Mouse (Mus musculus): ENCODE data around the gene Nab1. TPM values are rescaled to one million over a fixed set of nuclear protein-coding genes. Genes with fewer than 3 reads are reported as not detected.

The Nab1 gene
- polyA plus RNA-seq, 1 experiment from 2014 or later = 4.5 TPM

GRCm38 (mm10) chr1:52506211-52506610 is 5.7 kb upstream of the Nab1 start:
- 61% methylated on average over 1 of the region's 1 CpGs for WGBS
- H3K27ac ChIP-seq (replicated peaks) = no peak overlapping the region
- peaks cover 4% of the 10 kb centered on the region; the same call in 1 of the 2 replicates for H3K27me3 ChIP-seq (replicated peaks; ENCODE audit: low read depth, poor library complexity, severe bottlenecking)
- no peak for DNase-seq (ENCODE audit: low spot score)
- no peaks in the 10 kb centered on the region for H3K9me3 ChIP-seq
- no peaks in the 10 kb centered on the region for H3K4me1 ChIP-seq
- H3K4me3 ChIP-seq = no peak overlapping the region
- no peaks in the 10 kb centered on the region for H3K36me3 ChIP-seq (replicated peaks)

GRCm38 (mm10) chr1:52502296-52502695 is 1.8 kb upstream of the Nab1 start:
- 75% methylated on average over 4 of the region's 4 CpGs for WGBS
- H3K4me1 ChIP-seq = peaks cover 4% of the 10 kb centered on the region; the same call in 1 of the 2 replicates
- H3K9me3 ChIP-seq = no peaks in the 10 kb centered on the region
- H3K36me3 ChIP-seq (replicated peaks) = no peaks in the 10 kb centered on the region
- H3K4me3 ChIP-seq = no peak overlapping the region
- H3K27ac ChIP-seq (replicated peaks) = no peak overlapping the region
- peaks cover 16% of the 10 kb centered on the region for H3K27me3 ChIP-seq (replicated peaks; ENCODE audit: low read depth, poor library complexity, severe bottlenecking)
- DNase-seq (ENCODE audit: low spot score) = no peak

- Histone ChIP-seq H3K27me3 (replicated peaks; ENCODE audit: low read depth, poor library complexity, severe bottlenecking) (peaks cover 16% of the 10 kb centered on the region), H3K27ac (replicated peaks) (no peak overlapping the region), H3K4me3 (no peak overlapping the region), H3K4me1 (peaks cover 4% of the 10 kb centered on the region; the same call in 1 of the 2 replicates), H3K36me3 (replicated peaks) (no peaks in the 10 kb centered on the region), H3K9me3 (no peaks in the 10 kb centered on the region)
- no peak for DNase-seq (ENCODE audit: low spot score)
- WGBS = 67% methylated on average over 10 of the region's 10 CpGs
Measured at GRCm38 (mm10) chr1:52501688-52502133, 1.2 kb upstream of the Nab1 start.

GRCm38 (mm10) chr1:52501090-52501489 is 611 bp upstream of the Nab1 start:
- Histone ChIP-seq H3K27me3 (replicated peaks; ENCODE audit: low read depth, poor library complexity, severe bottlenecking) (peaks cover 16% of the 10 kb centered on the region), H3K4me1 (peaks cover 4% of the 10 kb centered on the region; the same call in 1 of the 2 replicates), H3K9me3 (no peaks in the 10 kb centered on the region), H3K27ac (replicated peaks) (no peak overlapping the region), H3K36me3 (replicated peaks) (no peaks in the 10 kb centered on the region), H3K4me3 (peak overlapping the region; percentile 81; the same call in 1 of the 2 replicates)
- DNase-seq (ENCODE audit: low spot score) = no peak
- WGBS = 73% methylated on average over 1 of the region's 1 CpGs

GRCm38 (mm10) chr1:52499601-52500313 is 722 bp downstream of the Nab1 start:
- Histone ChIP-seq H3K4me1 (peaks cover 4% of the 10 kb centered on the region; the same call in 1 of the 2 replicates), H3K27me3 (replicated peaks; ENCODE audit: low read depth, poor library complexity, severe bottlenecking) (peaks cover 16% of the 10 kb centered on the region), H3K36me3 (replicated peaks) (no peaks in the 10 kb centered on the region), H3K27ac (replicated peaks) (peak overlapping the region; percentile 87), H3K9me3 (no peaks in the 10 kb centered on the region), H3K4me3 (peak overlapping the region; percentile 81)
- peak; percentile 65 for DNase-seq (ENCODE audit: low spot score)
- under 1% methylated on average over 66 of the region's 68 CpGs for WGBS

- Histone ChIP-seq H3K27ac (replicated peaks) (no peak overlapping the region), H3K27me3 (replicated peaks; ENCODE audit: low read depth, poor library complexity, severe bottlenecking) (peaks cover 16% of the 10 kb centered on the region), H3K36me3 (replicated peaks) (no peaks in the 10 kb centered on the region), H3K4me3 (peak overlapping the region; percentile 81), H3K4me1 (peaks cover 4% of the 10 kb centered on the region; the same call in 1 of the 2 replicates), H3K9me3 (no peaks in the 10 kb centered on the region)
- whole genome bisulfite sequencing = 12% methylated on average over 6 of the region's 6 CpGs
- no peak for DNase-seq (ENCODE audit: low spot score)
Measured at GRCm38 (mm10) chr1:52498786-52499450, 1.6 kb downstream of the Nab1 start.

- no peak overlapping the region for H3K27ac ChIP-seq (replicated peaks)
- WGBS = 66% methylated on average over 7 of the region's 7 CpGs
- H3K27me3 ChIP-seq (replicated peaks; ENCODE audit: low read depth, poor library complexity, severe bottlenecking) = no peaks in the 10 kb centered on the region
- no peaks in the 10 kb centered on the region for H3K36me3 ChIP-seq (replicated peaks)
- H3K4me3 ChIP-seq = no peak overlapping the region
- H3K4me1 ChIP-seq = no peaks in the 10 kb centered on the region
- no peaks in the 10 kb centered on the region for H3K9me3 ChIP-seq
- no peak for DNase-seq (ENCODE audit: low spot score)
Measured at GRCm38 (mm10) chr1:52489538-52490181, 10.8 kb downstream of the Nab1 start.

GRCm38 (mm10) chr1:52484980-52485379 is 15.5 kb downstream of the Nab1 start:
- DNase-seq (ENCODE audit: low spot score) = no peak
- Histone ChIP-seq H3K27me3 (replicated peaks; ENCODE audit: low read depth, poor library complexity, severe bottlenecking) (no peaks in the 10 kb centered on the region), H3K36me3 (replicated peaks) (no peaks in the 10 kb centered on the region), H3K4me1 (no peaks in the 10 kb centered on the region), H3K4me3 (no peak overlapping the region), H3K27ac (replicated peaks) (no peak overlapping the region), H3K9me3 (no peaks in the 10 kb centered on the region)
- WGBS = 92% methylated on average over 4 of the region's 4 CpGs

GRCm38 (mm10) chr1:52474291-52474690 is 26.2 kb downstream of the Nab1 start:
- no peak overlapping the region for H3K27ac ChIP-seq (replicated peaks)
- WGBS = 86% methylated on average over 1 of the region's 1 CpGs
- H3K4me1 ChIP-seq = peaks cover 12% of the 10 kb centered on the region
- no peak for DNase-seq (ENCODE audit: low spot score)
- H3K4me3 ChIP-seq = no peak overlapping the region
- H3K36me3 ChIP-seq (replicated peaks) = peaks cover 7% of the 10 kb centered on the region; the same call in 1 of the 2 replicates
- no peaks in the 10 kb centered on the region for H3K27me3 ChIP-seq (replicated peaks; ENCODE audit: low read depth, poor library complexity, severe bottlenecking)
- peaks cover 3% of the 10 kb centered on the region; the same call in 1 of the 2 replicates for H3K9me3 ChIP-seq

- peaks cover 12% of the 10 kb centered on the region for H3K4me1 ChIP-seq
- WGBS = 50% methylated on average over 7 of the region's 7 CpGs
- DNase-seq (ENCODE audit: low spot score) = peak; percentile 39
- no peak overlapping the region for H3K27ac ChIP-seq (replicated peaks)
- no peak overlapping the region for H3K4me3 ChIP-seq
- H3K9me3 ChIP-seq = peaks cover 3% of the 10 kb centered on the region; the same call in 1 of the 2 replicates
- H3K36me3 ChIP-seq (replicated peaks) = peaks cover 7% of the 10 kb centered on the region; the same call in 1 of the 2 replicates
- H3K27me3 ChIP-seq (replicated peaks; ENCODE audit: low read depth, poor library complexity, severe bottlenecking) = no peaks in the 10 kb centered on the region
Measured at GRCm38 (mm10) chr1:52470811-52471489, 29.5 kb downstream of the Nab1 start.

- WGBS = 78% methylated on average over 4 of the region's 4 CpGs
- H3K4me1 ChIP-seq = peaks cover 12% of the 10 kb centered on the region
- peaks cover 7% of the 10 kb centered on the region; the same call in 1 of the 2 replicates for H3K36me3 ChIP-seq (replicated peaks)
- no peaks in the 10 kb centered on the region; the same call in 1 of the 2 replicates for H3K9me3 ChIP-seq
- H3K4me3 ChIP-seq = no peak overlapping the region
- H3K27ac ChIP-seq (replicated peaks) = no peak overlapping the region
- no peaks in the 10 kb centered on the region for H3K27me3 ChIP-seq (replicated peaks; ENCODE audit: low read depth, poor library complexity, severe bottlenecking)
- no peak for DNase-seq (ENCODE audit: low spot score)
Measured at GRCm38 (mm10) chr1:52470326-52470725, 30.2 kb downstream of the Nab1 start.

- H3K4me1 ChIP-seq = peaks cover 12% of the 10 kb centered on the region
- H3K4me3 ChIP-seq = no peak overlapping the region
- no peaks in the 10 kb centered on the region for H3K9me3 ChIP-seq
- WGBS = 94% methylated on average over 8 of the region's 8 CpGs
- DNase-seq (ENCODE audit: low spot score) = no peak
- no peak overlapping the region for H3K27ac ChIP-seq (replicated peaks)
- no peaks in the 10 kb centered on the region for H3K36me3 ChIP-seq (replicated peaks)
- no peaks in the 10 kb centered on the region for H3K27me3 ChIP-seq (replicated peaks; ENCODE audit: low read depth, poor library complexity, severe bottlenecking)
Measured at GRCm38 (mm10) chr1:52466518-52467120, 33.9 kb downstream of the Nab1 start.

Measured in embryonic facial prominence, embryonic 10.5 days (tissue).